Mouse (Mus musculus): ENCODE measurements around the gene Nuak1. TPM values are rescaled to one million over a fixed set of nuclear protein-coding genes. Genes with fewer than 3 reads are reported as not detected.

Nuak1 gene
- polyA plus RNA-seq, 1 experiment from 2014 or later = 2.3 TPM

- H3K27me3 ChIP-seq (replicated peaks) = no peaks in the 10 kb centered on the region
- WGBS = 91% methylated on average over 6 of the region's 6 CpGs
- no peak overlapping the region for H3K4me3 ChIP-seq
- no peak overlapping the region for H3K4me2 ChIP-seq
- no peaks in the 10 kb centered on the region for H3K36me3 ChIP-seq
- H3K9me3 ChIP-seq = no peaks in the 10 kb centered on the region
- no peak for ATAC-seq (ENCODE audit: extremely low read depth, insufficient number of reproducible peaks, low FRiP score, low TSS enrichment)
- H3K27ac ChIP-seq (replicated peaks) = peak overlapping the region; percentile 81
- 0 out of 2 replicates have a peak overlapping the region, but pooled peaks have one; percentile 42 for H3K9ac ChIP-seq
- H3K4me1 ChIP-seq = peaks cover 42% of the 10 kb centered on the region
Observed at GRCm38 (mm10) chr10:84446661-84447060, 6.3 kb upstream of the Nuak1 start.

GRCm38 (mm10) chr10:84444396-84444795 lies 4.0 kb upstream of the Nuak1 start:
- Histone ChIP-seq H3K27ac (replicated peaks) (no peak overlapping the region), H3K9me3 (no peaks in the 10 kb centered on the region), H3K27me3 (replicated peaks) (no peaks in the 10 kb centered on the region), H3K4me3 (no peak overlapping the region), H3K4me1 (peaks cover 36% of the 10 kb centered on the region), H3K36me3 (no peaks in the 10 kb centered on the region), H3K4me2 (no peak overlapping the region), H3K9ac (no peak overlapping the region)
- WGBS = 58% methylated on average over 9 of the region's 9 CpGs
- no peak for ATAC-seq (ENCODE audit: extremely low read depth, insufficient number of reproducible peaks, low FRiP score, low TSS enrichment)

GRCm38 (mm10) chr10:84441846-84442245 lies 1.4 kb upstream of the Nuak1 start:
- WGBS = 6% methylated on average over 11 of the region's 11 CpGs
- ATAC-seq (ENCODE audit: extremely low read depth, insufficient number of reproducible peaks, low FRiP score, low TSS enrichment) = no peak
- H3K4me1 ChIP-seq = peaks cover 51% of the 10 kb centered on the region

GRCm38 (mm10) chr10:84441434-84441785 lies 1.0 kb upstream of the Nuak1 start:
- no peaks in the 10 kb centered on the region for H3K9me3 ChIP-seq
- no peaks in the 10 kb centered on the region for H3K27me3 ChIP-seq (replicated peaks)
- ATAC-seq (ENCODE audit: extremely low read depth, insufficient number of reproducible peaks, low FRiP score, low TSS enrichment) = no peak
- peak overlapping the region; percentile 100 for H3K27ac ChIP-seq (replicated peaks)
- H3K9ac ChIP-seq = peak overlapping the region; percentile 100
- under 1% methylated on average over 7 of the region's 7 CpGs for WGBS
- peak overlapping the region; percentile 93 for H3K4me2 ChIP-seq
- H3K4me3 ChIP-seq = peak overlapping the region; percentile 96
- peaks cover 55% of the 10 kb centered on the region for H3K4me1 ChIP-seq
- H3K36me3 ChIP-seq = no peaks in the 10 kb centered on the region

More at GRCm38 (mm10) chr10:84441846-84442245, 1.4 kb upstream of the Nuak1 start:
- no peaks in the 10 kb centered on the region for H3K9me3 ChIP-seq
- no peaks in the 10 kb centered on the region for H3K27me3 ChIP-seq (replicated peaks)
- H3K36me3 ChIP-seq = no peaks in the 10 kb centered on the region
- H3K4me2 ChIP-seq = peak overlapping the region; percentile 93
- peak overlapping the region; percentile 100 for H3K9ac ChIP-seq
- peak overlapping the region; percentile 100 for H3K27ac ChIP-seq (replicated peaks)
- peak overlapping the region; percentile 96 for H3K4me3 ChIP-seq

- H3K4me3 ChIP-seq = peak overlapping the region; percentile 96
- H3K36me3 ChIP-seq = no peaks in the 10 kb centered on the region
- peaks cover 66% of the 10 kb centered on the region for H3K4me1 ChIP-seq
- WGBS = under 1% methylated on average over 32 of the region's 32 CpGs
- no peaks in the 10 kb centered on the region for H3K9me3 ChIP-seq
- H3K9ac ChIP-seq = peak overlapping the region; percentile 100
- H3K27me3 ChIP-seq (replicated peaks) = no peaks in the 10 kb centered on the region
- H3K4me2 ChIP-seq = peak overlapping the region; percentile 93
- H3K27ac ChIP-seq (replicated peaks) = peak overlapping the region; percentile 100
- no peak for ATAC-seq (ENCODE audit: extremely low read depth, insufficient number of reproducible peaks, low FRiP score, low TSS enrichment)
Observed at GRCm38 (mm10) chr10:84440181-84440540, 236 bp downstream of the Nuak1 start.

GRCm38 (mm10) chr10:84439228-84439596 lies 1.2 kb downstream of the Nuak1 start:
- WGBS = 12% methylated on average over 7 of the region's 7 CpGs
- H3K4me1 ChIP-seq = peaks cover 75% of the 10 kb centered on the region

GRCm38 (mm10) chr10:84438466-84439227 lies 1.8 kb downstream of the Nuak1 start:
- H3K27me3 ChIP-seq (replicated peaks) = no peaks in the 10 kb centered on the region

More at GRCm38 (mm10) chr10:84439228-84439596, 1.2 kb downstream of the Nuak1 start:
- H3K27ac ChIP-seq (replicated peaks) = peak overlapping the region; percentile 100
- H3K36me3 ChIP-seq = peaks cover 4% of the 10 kb centered on the region
- H3K4me2 ChIP-seq = peak overlapping the region; percentile 93
- no peaks in the 10 kb centered on the region for H3K27me3 ChIP-seq (replicated peaks)
- H3K9me3 ChIP-seq = no peaks in the 10 kb centered on the region
- ATAC-seq (ENCODE audit: extremely low read depth, insufficient number of reproducible peaks, low FRiP score, low TSS enrichment) = no peak
- peak overlapping the region; percentile 96 for H3K4me3 ChIP-seq
- H3K9ac ChIP-seq = peak overlapping the region; percentile 100

GRCm38 (mm10) chr10:84438049-84438422 lies 2.4 kb downstream of the Nuak1 start:
- 0% methylated on average over 7 of the region's 7 CpGs for WGBS

More at GRCm38 (mm10) chr10:84438466-84439227, 1.8 kb downstream of the Nuak1 start:
- Histone ChIP-seq H3K4me1 (peaks cover 79% of the 10 kb centered on the region), H3K4me2 (peak overlapping the region; percentile 93), H3K9me3 (no peaks in the 10 kb centered on the region), H3K27ac (replicated peaks) (peak overlapping the region; percentile 100), H3K4me3 (peak overlapping the region; percentile 96), H3K36me3 (peaks cover 8% of the 10 kb centered on the region), H3K9ac (peak overlapping the region; percentile 100)
- 11% methylated on average over 19 of the region's 19 CpGs for WGBS
- ATAC-seq (ENCODE audit: extremely low read depth, insufficient number of reproducible peaks, low FRiP score, low TSS enrichment) = no peak

GRCm38 (mm10) chr10:84437166-84438048 lies 3.0 kb downstream of the Nuak1 start:
- Histone ChIP-seq H3K9me3 (no peaks in the 10 kb centered on the region), H3K4me3 (peak overlapping the region; percentile 96), H3K4me1 (peaks cover 76% of the 10 kb centered on the region), H3K36me3 (peaks cover 20% of the 10 kb centered on the region), H3K27ac (replicated peaks) (peak overlapping the region; percentile 100), H3K4me2 (peak overlapping the region; percentile 93), H3K27me3 (replicated peaks) (no peaks in the 10 kb centered on the region), H3K9ac (peak overlapping the region; percentile 77)
- no peak for ATAC-seq (ENCODE audit: extremely low read depth, insufficient number of reproducible peaks, low FRiP score, low TSS enrichment)
- WGBS = 30% methylated on average over 14 of the region's 14 CpGs

More at GRCm38 (mm10) chr10:84438049-84438422, 2.4 kb downstream of the Nuak1 start:
- H3K9ac ChIP-seq = peak overlapping the region; percentile 100
- H3K36me3 ChIP-seq = peaks cover 14% of the 10 kb centered on the region
- no peak for ATAC-seq (ENCODE audit: extremely low read depth, insufficient number of reproducible peaks, low FRiP score, low TSS enrichment)
- peak overlapping the region; percentile 100 for H3K27ac ChIP-seq (replicated peaks)
- H3K27me3 ChIP-seq (replicated peaks) = no peaks in the 10 kb centered on the region
- peaks cover 79% of the 10 kb centered on the region for H3K4me1 ChIP-seq
- peak overlapping the region; percentile 96 for H3K4me3 ChIP-seq
- peak overlapping the region; percentile 93 for H3K4me2 ChIP-seq
- H3K9me3 ChIP-seq = no peaks in the 10 kb centered on the region

GRCm38 (mm10) chr10:84435930-84436329 lies 4.5 kb downstream of the Nuak1 start:
- Histone ChIP-seq H3K9me3 (no peaks in the 10 kb centered on the region), H3K4me2 (peak overlapping the region; percentile 93), H3K9ac (peak overlapping the region; percentile 77), H3K27me3 (replicated peaks) (no peaks in the 10 kb centered on the region), H3K4me1 (peaks cover 77% of the 10 kb centered on the region), H3K36me3 (peaks cover 35% of the 10 kb centered on the region), H3K4me3 (no peak overlapping the region), H3K27ac (replicated peaks) (no peak overlapping the region; the same call in 1 of the 2 replicates)
- WGBS = 58% methylated on average over 11 of the region's 11 CpGs
- no peak for ATAC-seq (ENCODE audit: extremely low read depth, insufficient number of reproducible peaks, low FRiP score, low TSS enrichment)

GRCm38 (mm10) chr10:84433193-84433801 lies 7.1 kb downstream of the Nuak1 start:
- H3K27ac ChIP-seq (replicated peaks) = peak overlapping the region; percentile 56
- H3K9ac ChIP-seq = peak overlapping the region; percentile 44; the same call in 1 of the 2 replicates
- peak overlapping the region; percentile 9 for H3K4me2 ChIP-seq
- H3K9me3 ChIP-seq = no peaks in the 10 kb centered on the region
- H3K36me3 ChIP-seq = peaks cover 52% of the 10 kb centered on the region
- H3K4me1 ChIP-seq = peaks cover 70% of the 10 kb centered on the region
- no peak overlapping the region for H3K4me3 ChIP-seq
- no peak for ATAC-seq (ENCODE audit: extremely low read depth, insufficient number of reproducible peaks, low FRiP score, low TSS enrichment)
- no peaks in the 10 kb centered on the region for H3K27me3 ChIP-seq (replicated peaks)
- 47% methylated on average over 21 of the region's 21 CpGs for WGBS
